Mouse (Mus musculus): ENCODE measurements around the gene Alg12. TPM values are rescaled to one million over a fixed set of nuclear protein-coding genes. Genes with fewer than 3 reads are reported as not detected.
"Not testable (repeated sequence)": the region's sequence is repeated elsewhere in the genome, so short reads cannot be mapped to it uniquely, and the experiment has no call there.

The Alg12 gene
- polyA plus RNA-seq, 1 experiment, result 6.8 TPM

GRCm38 (mm10) chr15:88800921-88801354 lies 18.2 kb downstream of the Alg12 start:
- Histone ChIP-seq H3K36me3 (replicated peaks; ENCODE audit: low read length) (peaks cover 34% of the 10 kb centered on the region), H3K4me1 (peaks cover 21% of the 10 kb centered on the region), H3K27me3 (replicated peaks) (no peaks in the 10 kb centered on the region), H3K4me3 (replicated peaks) (no peak overlapping the region), H3K9me3 (no peaks in the 10 kb centered on the region)
- TF ChIP-seq FLI1 (IDR thresholded peaks at IDR 0.05; ENCODE audit: low read length) (no peak), GATA1 (IDR thresholded peaks at IDR 0.05; ENCODE audit: borderline replicate concordance, low read length) (no peak)

- Histone ChIP-seq H3K27me3 (replicated peaks) (no peaks in the 10 kb centered on the region), H3K9me3 (no peaks in the 10 kb centered on the region), H3K4me3 (replicated peaks) (no peak overlapping the region), H3K4me1 (peaks cover 21% of the 10 kb centered on the region), H3K36me3 (replicated peaks; ENCODE audit: low read length) (peaks cover 25% of the 10 kb centered on the region)
- TF ChIP-seq FLI1 (IDR thresholded peaks at IDR 0.05; ENCODE audit: low read length) (no peak), GATA1 (IDR thresholded peaks at IDR 0.05; ENCODE audit: borderline replicate concordance, low read length) (no peak)
Measured at GRCm38 (mm10) chr15:88799950-88800371, 19.2 kb downstream of the Alg12 start.

- H3K36me3 ChIP-seq (replicated peaks; ENCODE audit: low read length); H3K4me3 ChIP-seq (replicated peaks); H3K9me3 ChIP-seq: not testable (repeated sequence)
Measured at GRCm38 (mm10) chr15:88794729-88795128, 24.4 kb downstream of the Alg12 start.

GRCm38 (mm10) chr15:88792140-88792850 lies 26.8 kb downstream of the Alg12 start:
- Histone ChIP-seq H3K4me1 (peaks cover 10% of the 10 kb centered on the region), H3K36me3 (replicated peaks; ENCODE audit: low read length) (no peaks in the 10 kb centered on the region), H3K27me3 (replicated peaks) (no peaks in the 10 kb centered on the region), H3K9me3 (no peaks in the 10 kb centered on the region), H3K4me3 (replicated peaks) (no peak overlapping the region)
- TF ChIP-seq FLI1 (IDR thresholded peaks at IDR 0.05; ENCODE audit: low read length), result no peak

More at GRCm38 (mm10) chr15:88794729-88795128, 24.4 kb downstream of the Alg12 start:
- peaks cover 10% of the 10 kb centered on the region for H3K4me1 ChIP-seq
- not testable (repeated sequence) for H3K27me3 ChIP-seq (replicated peaks)

GRCm38 (mm10) chr15:88774630-88775029 lies 44.5 kb downstream of the Alg12 start:
- Histone ChIP-seq H3K4me1 (peaks cover 17% of the 10 kb centered on the region), H3K36me3 (replicated peaks; ENCODE audit: low read length) (peaks cover 77% of the 10 kb centered on the region)
- H3K4me3 ChIP-seq (replicated peaks); H3K9me3 ChIP-seq; H3K27me3 ChIP-seq (replicated peaks): not testable (repeated sequence)

GRCm38 (mm10) chr15:88768537-88768936 lies 50.6 kb downstream of the Alg12 start:
- H3K27me3 ChIP-seq (replicated peaks), result no peaks in the 10 kb centered on the region

GRCm38 (mm10) chr15:88766139-88766538 lies 53.0 kb downstream of the Alg12 start:
- peaks cover 67% of the 10 kb centered on the region for H3K36me3 ChIP-seq (replicated peaks; ENCODE audit: low read length)

More at GRCm38 (mm10) chr15:88768537-88768936, 50.6 kb downstream of the Alg12 start:
- Histone ChIP-seq H3K4me3 (replicated peaks) (no peak overlapping the region), H3K9me3 (no peaks in the 10 kb centered on the region), H3K36me3 (replicated peaks; ENCODE audit: low read length) (peaks cover 64% of the 10 kb centered on the region), H3K4me1 (peaks cover 6% of the 10 kb centered on the region; the same call in 1 of the 2 replicates)
- no peak for TF ChIP-seq FLI1 (IDR thresholded peaks at IDR 0.05; ENCODE audit: low read length)
- no peak for TF ChIP-seq GATA1 (IDR thresholded peaks at IDR 0.05; ENCODE audit: borderline replicate concordance, low read length)

GRCm38 (mm10) chr15:88761551-88761950 lies 57.6 kb downstream of the Alg12 start:
- Histone ChIP-seq H3K4me3 (replicated peaks) (no peak overlapping the region), H3K27me3 (replicated peaks) (no peaks in the 10 kb centered on the region), H3K36me3 (replicated peaks; ENCODE audit: low read length) (peaks cover 80% of the 10 kb centered on the region), H3K9me3 (no peaks in the 10 kb centered on the region), H3K4me1 (peaks cover 28% of the 10 kb centered on the region)
- TF ChIP-seq GATA1 (IDR thresholded peaks at IDR 0.05; ENCODE audit: borderline replicate concordance, low read length) (no peak), FLI1 (IDR thresholded peaks at IDR 0.05; ENCODE audit: low read length) (no peak)

More at GRCm38 (mm10) chr15:88766139-88766538, 53.0 kb downstream of the Alg12 start:
- peaks cover 13% of the 10 kb centered on the region; the same call in 1 of the 2 replicates for H3K4me1 ChIP-seq
- H3K9me3 ChIP-seq; H3K4me3 ChIP-seq (replicated peaks); H3K27me3 ChIP-seq (replicated peaks): not testable (repeated sequence)

GRCm38 (mm10) chr15:88758061-88758460 lies 61.1 kb downstream of the Alg12 start:
- TF ChIP-seq GATA1 (IDR thresholded peaks at IDR 0.05; ENCODE audit: borderline replicate concordance, low read length), result no peak
- no peak for TF ChIP-seq FLI1 (IDR thresholded peaks at IDR 0.05; ENCODE audit: low read length)
- Histone ChIP-seq H3K27me3 (replicated peaks) (no peaks in the 10 kb centered on the region), H3K4me3 (replicated peaks) (no peak overlapping the region), H3K9me3 (no peaks in the 10 kb centered on the region), H3K4me1 (peaks cover 51% of the 10 kb centered on the region), H3K36me3 (replicated peaks; ENCODE audit: low read length) (peaks cover 75% of the 10 kb centered on the region)

GRCm38 (mm10) chr15:88755761-88756160 lies 63.4 kb downstream of the Alg12 start:
- Histone ChIP-seq H3K36me3 (replicated peaks; ENCODE audit: low read length) (peaks cover 52% of the 10 kb centered on the region), H3K4me3 (replicated peaks) (no peak overlapping the region), H3K27me3 (replicated peaks) (no peaks in the 10 kb centered on the region), H3K4me1 (peaks cover 49% of the 10 kb centered on the region), H3K9me3 (no peaks in the 10 kb centered on the region)
- TF ChIP-seq GATA1 (IDR thresholded peaks at IDR 0.05; ENCODE audit: borderline replicate concordance, low read length) (no peak), FLI1 (IDR thresholded peaks at IDR 0.05; ENCODE audit: low read length) (no peak)

Other genes starting within 250 kb of the Alg12 start
- gene Zdhhc25, start 219.0 kb downstream of the Alg12 start, polyA plus RNA-seq (2012; ENCODE audit: insufficient read depth, low replicate concordance), result not detected in 2 replicates
- gene Brd1, start 85.1 kb downstream of the Alg12 start, polyA plus RNA-seq (2012; ENCODE audit: insufficient read depth, low replicate concordance), result 5.6 and 17.6 TPM in 2 replicates
- 1.4 and 2.1 TPM in 2 replicates for gene Zbed4, start 67.7 kb downstream of the Alg12 start, polyA plus RNA-seq (2012; ENCODE audit: insufficient read depth, low replicate concordance)
- 18.5 and 51.3 TPM in 2 replicates for gene Creld2, start 328 bp upstream of the Alg12 start, polyA plus RNA-seq (2012; ENCODE audit: insufficient read depth, low replicate concordance)
- 14.1 and 18.1 TPM in 2 replicates for gene Pim3, start 42.9 kb upstream of the Alg12 start, polyA plus RNA-seq (2012; ENCODE audit: insufficient read depth, low replicate concordance)
- gene Ttll8, start 135.1 kb upstream of the Alg12 start, polyA plus RNA-seq (2012; ENCODE audit: insufficient read depth, low replicate concordance), result not detected in 2 replicates
- not detected in 2 replicates for gene Mlc1, start 159.7 kb upstream of the Alg12 start, polyA plus RNA-seq (2012; ENCODE audit: insufficient read depth, low replicate concordance)
- 0.21 TPM in 1 of 2 replicates, not detected in the other for gene Mov10l1, start 163.6 kb upstream of the Alg12 start, polyA plus RNA-seq (2012; ENCODE audit: insufficient read depth, low replicate concordance)
- not detected in 2 replicates for gene Panx2, start 240.4 kb upstream of the Alg12 start, polyA plus RNA-seq (2012; ENCODE audit: insufficient read depth, low replicate concordance)